Comparison of ENCODE assay signal across 8 mouse cellular contexts in genomic region chr5:121219980-121220731, GRCm38 (mm10). TPM values are rescaled to one million over a fixed set of nuclear protein-coding genes. Genes with fewer than 3 reads are reported as not detected.
DNase-seq lines count a peak whose midpoint lies in the region; ATAC-seq and TF ChIP-seq lines count a peak whose summit lies in the region.

Gene Hectd4 (plus strand): TSS chr5:121220219.

- H3K27me3 ChIP-seq in heart, embryonic 10.5 days (ENCODE audit: insufficient read depth, poor library complexity, severe bottlenecking) = no peaks in the 10 kb centered on the region
- H3K27me3 ChIP-seq in kidney, embryonic 15.5 days = no peaks in the 10 kb centered on the region

- peak within 1 kb of the TSS; percentile 45; the same call in 1 of the 2 replicates for H3K27ac ChIP-seq in bone marrow macrophage, adult 2 months (ENCODE audit: insufficient read depth, low read depth, low read length)
- H3K27ac ChIP-seq in embryonic fibroblast, embryonic 13.5 days (ENCODE audit: insufficient read depth, low read length) = no peak within 1 kb of the TSS
- H3K27ac ChIP-seq in heart, embryonic 10.5 days = peak within 1 kb of the TSS; percentile 96
- peak within 1 kb of the TSS; percentile 83 for H3K27ac ChIP-seq in kidney, embryonic 15.5 days

- 0 out of 2 replicates have a peak, but pooled peaks have one; percentile 51 for TF ChIP-seq POLR2A in bone marrow macrophage, adult 2 months (IDR thresholded peaks at IDR 0.05; ENCODE audit: borderline replicate concordance, low read depth, low read length)
- peak; percentile 91 for TF ChIP-seq POLR2A in embryonic fibroblast, embryonic 13.5 days (IDR thresholded peaks at IDR 0.05; ENCODE audit: low read depth, low read length)

- peak; percentile 84 for ATAC-seq in kidney, embryonic 15.5 days (replicated peaks; ENCODE audit: low FRiP score)
- ATAC-seq in monocyte, adult 5-6 weeks (replicated peaks; ENCODE audit: insufficient number of reproducible peaks, low FRiP score, low TSS enrichment, poor library complexity, severe bottlenecking) = peak; percentile 99

- no peak for TF ChIP-seq CTCF in bone marrow macrophage, adult 2 months (IDR thresholded peaks at IDR 0.05; ENCODE audit: low read depth, low read length)
- TF ChIP-seq CTCF in embryonic fibroblast, embryonic 13.5 days (IDR thresholded peaks at IDR 0.05; ENCODE audit: borderline replicate concordance, insufficient read depth, low read length) = no peak

- peak within 1 kb of the TSS; percentile 66 for H3K4me2 ChIP-seq in kidney, embryonic 15.5 days

- DNase-seq in A20 (ENCODE audit: low read depth, low spot score) (peak; percentile 96), liver (peak; percentile 100)
- peak; percentile 99 for DNase-seq in heart, embryonic 10.5 days (ENCODE audit: low spot score)
- DNase-seq in spleen, postnatal 4 days (ENCODE audit: low spot score in 2 of 2) = peak; percentile 99 to 100

- peak within 1 kb of the TSS; percentile 94 for H3K9ac ChIP-seq in kidney, embryonic 15.5 days

- H3K4me1 ChIP-seq in bone marrow macrophage, adult 2 months (ENCODE audit: control insufficient read depth, insufficient read depth, low read length) = peaks cover 5% of the 10 kb centered on the region
- peaks cover 4% of the 10 kb centered on the region; the same call in 1 of the 2 replicates for H3K4me1 ChIP-seq in embryonic fibroblast, embryonic 13.5 days (ENCODE audit: control insufficient read depth, insufficient read depth, low read length)
- peaks cover 15% of the 10 kb centered on the region for H3K4me1 ChIP-seq in heart, embryonic 10.5 days
- H3K4me1 ChIP-seq in kidney, embryonic 15.5 days = peaks cover 16% of the 10 kb centered on the region

- H3K36me3 ChIP-seq in heart, embryonic 10.5 days = no peaks in the 10 kb centered on the region
- H3K36me3 ChIP-seq in kidney, embryonic 15.5 days = no peaks in the 10 kb centered on the region

- no peaks in the 10 kb centered on the region for H3K9me3 ChIP-seq in heart, embryonic 10.5 days
- H3K9me3 ChIP-seq in kidney, embryonic 15.5 days (replicated peaks) = no peaks in the 10 kb centered on the region

- 4% methylated on average over 90 of the region's 90 CpGs for WGBS in heart, embryonic 10.5 days
- under 1% methylated on average over 75 of the region's 90 CpGs for WGBS in kidney, embryonic 15.5 days

- peak within 1 kb of the TSS; percentile 80 for H3K4me3 ChIP-seq in bone marrow macrophage, adult 2 months (ENCODE audit: insufficient read depth, low read length)
- peak within 1 kb of the TSS; percentile 87 for H3K4me3 ChIP-seq in embryonic fibroblast, embryonic 13.5 days (ENCODE audit: insufficient read depth, low read length)
- H3K4me3 ChIP-seq in heart, embryonic 10.5 days = peak within 1 kb of the TSS; percentile 99
- peak within 1 kb of the TSS; percentile 96 for H3K4me3 ChIP-seq in kidney, embryonic 15.5 days (replicated peaks)

RNA-seq across cellular contexts. Expression of gene Hectd4, which starts in this region (rescaled TPM):
- 11.5 and 11.7 TPM in 2 replicates for polyA plus RNA-seq in bone marrow macrophage, adult 2 months (2012; ENCODE audit: insufficient read depth, insufficient read length, missing spikeins)
- polyA plus RNA-seq in embryonic fibroblast, embryonic 13.5 days (2011; ENCODE audit: insufficient read length, low read depth, missing spikeins) = 17.2 and 18.0 TPM in 2 replicates
- 3.9 and 4.8 TPM in 2 replicates for polyA plus RNA-seq in heart, embryonic 10.5 days (2016; fragmentation: Nextera tagmentation; extraction: Ambion mirVana)
- 4.3 and 5.2 TPM in 2 replicates for polyA plus RNA-seq in kidney, embryonic 15.5 days (2015; fragmentation: Nextera tagmentation; extraction: Ambion mirVana)
- 9.9 to 34.1 TPM (median 19.9 TPM) in 3 replicates for total RNA-seq in monocyte, adult 5-6 weeks (2017)
